Mouse (Mus musculus) lung, adult 2 months (tissue): ENCODE measurements around the gene Wdr18.

ENCODE experiments used
- CTCF ChIP-seq: fragments of 200-500 bp; IDR thresholded peaks from 2 replicates; pipeline ENCODE4 v1.5.1; 2011; ENCODE audit warnings: mild to moderate bottlenecking, low read length, control low read depth; ENCODE audit not compliant: insufficient read depth
- POLR2A ChIP-seq: fragments of 200-500 bp; IDR thresholded peaks from 2 replicates; pipeline ENCODE4 v1.6.1; 2011; ENCODE audit warnings: low read depth, mild to moderate bottlenecking, control low read depth, low read length, borderline replicate concordance; ENCODE audit errors: extremely low read depth

DNA sequence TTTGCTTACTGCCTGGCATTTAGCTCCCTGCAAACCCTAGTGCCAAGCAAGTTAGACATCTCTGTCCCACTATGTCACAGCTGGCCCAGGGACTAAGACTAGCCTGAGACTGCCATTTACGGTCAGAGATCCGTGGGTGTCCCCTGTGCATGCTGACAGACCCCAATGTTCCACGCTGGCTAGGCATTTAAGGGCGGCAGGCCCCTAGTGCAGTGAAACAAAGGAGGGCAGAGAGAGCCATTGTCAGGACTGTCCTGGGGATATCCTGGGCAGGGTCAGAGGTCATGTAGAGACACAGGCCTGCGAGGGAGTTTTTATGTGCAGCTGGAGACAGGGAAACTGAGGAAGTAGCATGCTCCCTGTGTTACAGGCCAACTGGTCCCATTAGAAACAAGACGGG lies 26.1 kb upstream of the Wdr18 start:
- TF ChIP-seq CTCF (no peak), POLR2A (no peak)
